Mouse (Mus musculus) limb, embryonic 15.5 days (tissue): Measurements from ENCODE around the gene Rin1. TPM values are rescaled to one million over a fixed set of nuclear protein-coding genes. Genes with fewer than 3 reads are reported as not detected.
"Not testable (repeated sequence)": the region's sequence is repeated elsewhere in the genome, so short reads cannot be mapped to it uniquely, and the experiment has no call there.

Source experiments
- ATAC-seq: fragments of 200-750 bp; cut with Nextera tagmentation; 2 replicates; pipeline ENCODE4 v1.8.0; 2017; ENCODE audit warnings: low read depth, moderate TSS enrichment; ENCODE audit not compliant: insufficient number of reproducible peaks, low FRiP score, low TSS enrichment
- H3K27ac ChIP-seq: fragments of 300-500 bp; sonication (generic); 2 replicates; pipeline ENCODE4 v1.5.1; 2015; ENCODE audit warnings: moderate library complexity, mild to moderate bottlenecking, inconsistent platforms
- H3K27me3 ChIP-seq: fragments of 300-500 bp; sonication (generic); 2 replicates; pipeline ENCODE4 v1.6.1; 2015; ENCODE audit warnings: inconsistent platforms
- H3K36me3 ChIP-seq: fragments of 300-500 bp; sonication (generic); 2 replicates; pipeline ENCODE4 v1.6.1; 2015; ENCODE audit warnings: inconsistent platforms
- H3K4me1 ChIP-seq: fragments of 300-500 bp; sonication (generic); 2 replicates; pipeline ENCODE4 v1.6.1; 2015; ENCODE audit warnings: inconsistent platforms
- H3K4me2 ChIP-seq: fragments of 300-500 bp; sonication (generic); 2 replicates; pipeline ENCODE4 v1.6.1; 2015; ENCODE audit warnings: mild to moderate bottlenecking, inconsistent platforms
- H3K4me3 ChIP-seq: fragments of 300-500 bp; sonication (generic); 2 replicates; pipeline ENCODE4 v1.5.1; 2015; ENCODE audit warnings: mild to moderate bottlenecking, inconsistent platforms
- H3K9ac ChIP-seq: fragments of 300-500 bp; sonication (generic); 2 replicates; pipeline ENCODE4 v1.6.1; 2015; ENCODE audit warnings: inconsistent platforms
- H3K9me3 ChIP-seq: fragments of 300-500 bp; sonication (generic); 2 replicates; pipeline ENCODE4 v1.6.1; 2016; ENCODE audit warnings: inconsistent platforms
- WGBS: fragments of 180-500 bp; shearing (Covaris S2); methylation state at CpG from one replicate; pipeline ENCODE4 v1.1.7; 2015; 5-methylcytosine and 5-hydroxymethylcytosine counted together
- polyA plus RNA-seq: library from polyadenylated mRNA; unstranded; fragments of >200 nt; fragmentation: Nextera tagmentation; extraction: Ambion mirVana; gene quantifications from 2 replicates; pipeline ENCODE4 v1.2.1, GENCODE M21; 2015

The Rin1 gene
- polyA plus RNA-seq, 1 experiment from 2014 or later, result 3.2 TPM

DNA sequence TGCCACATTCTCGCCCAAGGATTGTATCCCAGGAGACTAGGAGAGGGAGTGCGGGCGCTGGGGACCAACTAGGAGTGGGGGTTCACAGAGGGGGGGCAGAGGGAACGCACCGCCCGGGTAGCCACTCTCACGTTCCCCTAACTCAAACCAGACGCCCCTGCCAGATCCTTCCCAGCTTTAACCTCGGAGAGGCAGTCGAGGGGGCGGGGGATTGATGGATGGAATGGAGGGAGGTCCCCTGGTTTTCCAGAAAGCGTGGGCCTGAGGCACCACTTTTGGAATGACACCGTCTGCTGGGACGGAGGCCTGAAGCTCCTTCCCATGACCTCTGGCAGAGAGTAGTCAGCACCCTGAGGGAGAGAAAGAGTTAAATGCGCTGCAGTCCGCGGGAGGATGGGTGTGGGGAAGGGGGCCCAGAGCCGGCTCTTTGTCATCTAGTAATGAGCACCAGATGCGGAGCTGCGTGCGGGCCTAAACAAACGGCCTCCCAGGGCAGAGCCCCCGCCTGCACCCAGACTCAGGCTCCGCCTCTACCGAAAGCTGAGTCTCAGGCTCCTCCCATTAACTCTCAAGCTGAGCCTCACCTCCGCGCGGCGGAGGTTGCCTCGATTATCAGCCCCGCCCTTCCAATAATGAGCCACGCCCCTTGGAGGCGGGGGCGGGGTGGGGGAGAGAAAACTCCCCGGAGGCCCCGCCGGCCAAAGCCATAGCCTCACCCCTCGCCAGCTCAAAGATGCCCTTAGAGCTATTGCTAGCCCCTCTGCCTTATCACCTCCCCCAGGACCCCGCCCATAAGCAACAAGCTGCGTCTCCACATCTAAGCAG lies 21.5 kb downstream of the Rin1 start:
- Histone ChIP-seq H3K9ac (peak overlapping the region; percentile 28; the same call in 1 of the 2 replicates), H3K27ac (peak overlapping the region; percentile 96), H3K27me3 (peaks cover 6% of the 10 kb centered on the region; the same call in 1 of the 2 replicates), H3K4me2 (peak overlapping the region; percentile 91), H3K4me1 (peaks cover 63% of the 10 kb centered on the region), H3K4me3 (peak overlapping the region; percentile 67), H3K9me3 (no peaks in the 10 kb centered on the region), H3K36me3 (no peaks in the 10 kb centered on the region)
- WGBS, result under 1% methylated on average over 40 of the region's 40 CpGs
- peak; percentile 86 for ATAC-seq

DNA sequence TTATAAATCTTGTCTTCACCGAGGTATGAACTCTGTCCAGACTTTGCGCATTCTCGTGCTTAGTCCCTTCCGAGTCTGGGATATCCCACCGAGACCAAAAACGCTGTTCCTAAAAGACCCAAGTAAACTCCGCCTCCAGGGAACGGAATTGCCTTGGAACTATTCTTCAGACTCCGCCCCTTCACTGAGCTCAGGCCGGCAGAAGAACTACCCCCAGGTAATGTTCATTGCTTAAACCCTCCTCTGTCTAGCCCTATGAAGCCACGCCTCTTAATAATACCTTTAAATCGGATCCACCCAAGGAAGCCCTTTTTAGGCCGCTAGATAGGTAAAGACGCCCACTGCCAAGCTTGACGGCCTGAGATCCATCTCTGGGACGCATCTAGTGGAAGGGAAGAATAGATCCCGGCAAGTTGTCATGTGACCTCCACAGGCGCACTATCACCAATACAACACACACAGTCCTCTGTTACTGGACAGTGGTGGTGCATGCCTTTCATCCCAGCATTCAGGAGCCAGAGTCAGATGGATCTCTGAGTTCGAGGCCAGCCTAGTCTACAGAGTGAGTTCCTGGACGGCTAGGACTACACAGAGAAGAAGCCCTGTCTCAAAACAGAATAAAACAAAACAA lies 22.2 kb downstream of the Rin1 start:
- Histone ChIP-seq H3K9me3 (no peaks in the 10 kb centered on the region), H3K27me3 (peaks cover 6% of the 10 kb centered on the region; the same call in 1 of the 2 replicates), H3K27ac (peak overlapping the region; percentile 96), H3K36me3 (no peaks in the 10 kb centered on the region), H3K4me2 (peak overlapping the region; percentile 91), H3K4me1 (peaks cover 56% of the 10 kb centered on the region), H3K9ac (no peak overlapping the region), H3K4me3 (peak overlapping the region; percentile 67)
- no peak for ATAC-seq
- 2% methylated on average over 20 of the region's 20 CpGs for WGBS

DNA sequence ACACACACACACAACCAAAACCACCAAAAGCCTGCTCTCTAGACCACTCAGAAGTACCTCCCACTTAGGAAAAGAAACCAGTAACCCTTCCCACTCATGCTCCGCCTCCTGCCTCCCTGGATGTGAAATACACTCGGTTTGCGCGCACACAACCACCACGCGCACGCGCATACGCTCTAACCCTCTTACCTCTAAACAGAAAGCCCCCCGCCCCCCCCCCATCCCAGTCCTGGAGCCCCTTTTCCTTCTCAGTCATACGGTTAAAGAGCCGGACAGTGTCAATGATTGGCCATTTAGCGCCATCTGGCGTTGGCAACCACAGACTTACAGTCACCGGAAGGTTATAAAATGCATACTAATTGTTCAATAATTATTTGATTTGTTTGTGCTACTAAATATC lies 22.7 kb downstream of the Rin1 start:
- Histone ChIP-seq H3K27ac (peak overlapping the region; percentile 96), H3K27me3 (peaks cover 5% of the 10 kb centered on the region; the same call in 1 of the 2 replicates), H3K4me1 (peaks cover 50% of the 10 kb centered on the region), H3K4me3 (peak overlapping the region; percentile 67), H3K9ac (no peak overlapping the region), H3K9me3 (no peaks in the 10 kb centered on the region), H3K36me3 (no peaks in the 10 kb centered on the region), H3K4me2 (peak overlapping the region; percentile 91)
- WGBS, result under 1% methylated on average over 15 of the region's 15 CpGs
- peak; percentile 19; the same call in 1 of the 2 replicates for ATAC-seq

DNA sequence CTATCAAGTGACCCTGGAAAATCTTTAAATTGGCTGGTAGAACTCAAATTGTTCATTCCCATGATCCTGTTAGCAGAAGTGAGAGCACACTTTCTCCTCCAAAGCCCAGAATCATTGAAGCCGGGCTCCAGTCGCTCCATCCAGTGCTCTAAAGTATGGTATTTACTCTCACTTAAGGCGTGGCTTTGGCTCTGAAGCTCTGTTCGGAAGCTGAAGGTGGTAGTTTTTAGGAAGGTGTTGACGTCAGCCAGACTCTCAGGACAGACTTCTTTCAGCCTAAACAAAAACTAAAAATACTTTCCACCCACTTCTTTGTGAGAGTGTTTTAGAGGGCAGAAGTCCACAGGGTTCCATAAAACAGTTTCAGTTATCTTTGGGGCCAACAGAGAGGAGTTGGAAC lies 23.2 kb downstream of the Rin1 start:
- Histone ChIP-seq H3K4me3 (no peak overlapping the region), H3K4me1 (peaks cover 46% of the 10 kb centered on the region), H3K4me2 (0 out of 2 replicates have a peak overlapping the region, but pooled peaks have one; percentile 91), H3K9me3 (no peaks in the 10 kb centered on the region), H3K36me3 (no peaks in the 10 kb centered on the region), H3K27me3 (0 out of 2 replicates have a peak, but pooled peaks cover 3% of the 10 kb centered on the region), H3K27ac (peak overlapping the region; percentile 63), H3K9ac (no peak overlapping the region)
- ATAC-seq, result no peak
- 33% methylated on average over 5 of the region's 5 CpGs for WGBS

DNA sequence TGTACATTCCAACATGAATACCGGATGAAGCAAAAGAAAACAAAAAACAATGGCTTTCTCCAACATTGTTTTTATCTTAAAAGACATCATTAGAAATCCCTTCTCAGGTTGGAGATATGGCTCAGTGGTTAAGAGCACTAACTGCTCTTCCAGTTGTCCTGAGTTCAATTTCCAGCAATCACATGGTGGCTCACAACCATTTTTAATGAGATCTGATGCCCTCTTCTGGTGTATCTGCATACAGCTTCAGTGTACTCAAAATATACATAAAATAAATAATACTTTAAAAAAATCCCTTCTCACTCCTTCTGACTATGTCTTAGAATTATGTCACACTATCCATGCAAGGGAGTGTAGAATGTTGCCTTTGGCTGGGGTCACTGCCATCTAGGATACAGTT lies 29.0 kb downstream of the Rin1 start:
- Histone ChIP-seq H3K9ac (no peak overlapping the region), H3K36me3 (no peaks in the 10 kb centered on the region), H3K27ac (no peak overlapping the region), H3K27me3 (peaks cover 46% of the 10 kb centered on the region), H3K9me3 (no peaks in the 10 kb centered on the region), H3K4me3 (no peak overlapping the region), H3K4me2 (no peak overlapping the region), H3K4me1 (no peaks in the 10 kb centered on the region)
- no peak for ATAC-seq
- 97% methylated on average over 1 of the region's 1 CpGs for WGBS

DNA sequence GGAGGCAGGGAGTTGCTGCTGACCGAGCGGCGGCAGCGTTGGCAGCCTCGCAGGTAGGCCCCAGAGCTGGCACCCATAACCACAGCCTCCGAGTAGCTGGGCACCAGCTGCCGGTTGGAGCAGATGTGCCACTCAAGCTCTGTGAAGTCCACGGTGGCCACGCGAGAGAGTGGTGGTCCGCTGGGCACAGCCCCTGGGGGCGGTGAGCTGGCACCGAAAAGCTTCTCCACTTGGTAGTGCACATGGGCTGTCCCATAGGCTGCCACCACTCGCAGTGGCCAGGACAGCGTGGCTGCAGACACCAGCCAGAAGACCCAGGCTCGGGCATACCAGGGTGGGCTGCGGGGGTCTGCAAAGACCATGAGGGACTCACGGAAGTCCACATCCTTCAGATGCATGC lies 31.7 kb downstream of the Rin1 start:
- Histone ChIP-seq H3K9ac (no peak overlapping the region), H3K4me3 (no peak overlapping the region)
- WGBS, result 58% methylated on average over 18 of the region's 18 CpGs

DNA sequence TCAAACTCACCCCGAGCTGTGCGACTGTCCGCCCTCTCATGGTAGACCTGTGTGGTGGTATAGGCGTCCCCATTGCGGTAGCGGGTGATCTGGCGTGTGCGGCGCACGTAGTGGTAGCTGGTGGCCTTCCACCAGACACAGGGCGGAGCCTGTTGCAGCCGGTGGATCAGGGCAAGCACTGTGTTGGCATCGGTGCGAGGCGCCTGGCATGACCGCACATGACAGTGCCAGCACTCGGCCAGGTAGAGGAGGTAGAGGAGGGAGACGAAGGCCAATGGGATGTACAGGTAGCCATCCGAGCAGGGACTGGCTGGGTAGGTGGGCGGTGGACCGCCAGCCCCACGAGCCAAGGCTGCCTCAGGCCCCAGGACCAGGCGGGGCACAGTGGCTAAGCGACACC lies 32.3 kb downstream of the Rin1 start:
- Histone ChIP-seq H3K36me3 (no peaks in the 10 kb centered on the region), H3K9me3 (no peaks in the 10 kb centered on the region), H3K4me1 (peaks cover 17% of the 10 kb centered on the region), H3K4me3 (no peak overlapping the region), H3K9ac (no peak overlapping the region), H3K4me2 (no peak overlapping the region), H3K27ac (no peak overlapping the region), H3K27me3 (peaks cover 70% of the 10 kb centered on the region)
- WGBS, result 67% methylated on average over 24 of the region's 24 CpGs
- ATAC-seq, result no peak

More for the DNA sequence above, 31.7 kb downstream of the Rin1 start:
- no peak overlapping the region for H3K4me2 ChIP-seq
- H3K27me3 ChIP-seq, result peaks cover 70% of the 10 kb centered on the region
- H3K27ac ChIP-seq, result no peak overlapping the region
- H3K9me3 ChIP-seq, result no peaks in the 10 kb centered on the region
- no peak for ATAC-seq
- H3K36me3 ChIP-seq, result no peaks in the 10 kb centered on the region
- peaks cover 13% of the 10 kb centered on the region for H3K4me1 ChIP-seq

DNA sequence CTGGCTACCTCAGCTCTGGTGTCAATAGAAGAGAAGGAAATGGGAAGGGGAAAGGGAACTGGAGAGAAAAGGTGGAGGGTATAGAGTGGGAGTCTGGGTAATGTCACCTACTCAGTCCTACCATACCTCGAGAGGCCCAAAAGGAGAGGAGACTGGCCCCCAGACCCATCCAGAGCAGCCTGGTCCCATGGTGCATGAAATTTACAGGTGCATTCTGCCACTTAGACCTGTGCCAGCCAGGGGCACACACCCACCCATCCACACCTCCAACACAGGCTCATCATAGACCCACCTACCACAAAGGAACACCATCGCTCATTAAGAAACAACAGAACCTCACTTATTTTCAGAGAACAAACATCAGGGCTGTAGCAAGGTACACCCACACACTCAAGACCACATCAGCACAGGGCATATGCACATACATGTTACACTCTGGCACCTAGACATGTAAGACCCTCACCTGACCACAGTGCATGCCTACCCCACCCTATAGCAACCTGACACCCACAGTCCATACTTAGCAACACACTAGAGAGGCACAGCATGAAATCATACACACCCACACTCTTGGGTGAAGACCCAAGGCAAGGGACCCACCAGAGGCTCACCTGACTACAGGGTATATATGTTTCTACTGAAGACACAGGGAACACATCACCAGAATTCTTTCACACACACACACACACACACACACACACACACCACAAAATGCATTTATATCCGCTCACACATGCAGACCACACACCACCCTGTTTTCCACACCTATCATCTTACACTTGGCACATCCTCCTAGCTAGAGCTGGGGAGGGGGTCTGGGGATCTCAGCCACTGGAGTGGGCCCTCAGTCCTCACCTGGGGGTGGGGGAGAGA lies 33.9 kb downstream of the Rin1 start:
- Histone ChIP-seq H3K27me3 (peaks cover 70% of the 10 kb centered on the region), H3K9me3 (no peaks in the 10 kb centered on the region), H3K27ac (no peak overlapping the region), H3K9ac (no peak overlapping the region), H3K36me3 (no peaks in the 10 kb centered on the region), H3K4me2 (0 out of 2 replicates have a peak overlapping the region, but pooled peaks have one; percentile 77), H3K4me1 (peaks cover 23% of the 10 kb centered on the region), H3K4me3 (peak overlapping the region; percentile 45; the same call in 1 of the 2 replicates)
- ATAC-seq, result no peak
- 59% methylated on average over 3 of the region's 3 CpGs for WGBS

DNA sequence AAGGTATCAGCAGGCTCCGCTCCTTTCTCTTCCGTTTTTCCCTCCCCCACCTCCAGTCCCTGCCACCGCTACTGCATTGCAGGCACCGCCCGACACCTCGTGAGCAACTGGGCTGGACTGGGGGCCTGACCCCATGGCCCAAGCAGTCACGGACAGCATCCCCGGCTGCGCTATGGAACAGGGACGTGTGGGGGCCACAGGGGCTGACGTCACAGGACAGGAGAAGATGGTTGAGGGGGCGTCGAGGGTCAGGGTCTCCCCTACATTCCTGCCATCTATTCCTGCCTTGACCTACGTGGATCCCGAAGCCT lies 34.5 kb downstream of the Rin1 start:
- Histone ChIP-seq H3K27me3 (peaks cover 69% of the 10 kb centered on the region), H3K4me1 (peaks cover 29% of the 10 kb centered on the region), H3K4me2 (peak overlapping the region; percentile 77), H3K9me3 (no peaks in the 10 kb centered on the region), H3K27ac (no peak overlapping the region), H3K36me3 (no peaks in the 10 kb centered on the region; the same call in 1 of the 2 replicates), H3K4me3 (peak overlapping the region; percentile 45), H3K9ac (no peak overlapping the region)
- ATAC-seq, result no peak
- 6% methylated on average over 15 of the region's 15 CpGs for WGBS

DNA sequence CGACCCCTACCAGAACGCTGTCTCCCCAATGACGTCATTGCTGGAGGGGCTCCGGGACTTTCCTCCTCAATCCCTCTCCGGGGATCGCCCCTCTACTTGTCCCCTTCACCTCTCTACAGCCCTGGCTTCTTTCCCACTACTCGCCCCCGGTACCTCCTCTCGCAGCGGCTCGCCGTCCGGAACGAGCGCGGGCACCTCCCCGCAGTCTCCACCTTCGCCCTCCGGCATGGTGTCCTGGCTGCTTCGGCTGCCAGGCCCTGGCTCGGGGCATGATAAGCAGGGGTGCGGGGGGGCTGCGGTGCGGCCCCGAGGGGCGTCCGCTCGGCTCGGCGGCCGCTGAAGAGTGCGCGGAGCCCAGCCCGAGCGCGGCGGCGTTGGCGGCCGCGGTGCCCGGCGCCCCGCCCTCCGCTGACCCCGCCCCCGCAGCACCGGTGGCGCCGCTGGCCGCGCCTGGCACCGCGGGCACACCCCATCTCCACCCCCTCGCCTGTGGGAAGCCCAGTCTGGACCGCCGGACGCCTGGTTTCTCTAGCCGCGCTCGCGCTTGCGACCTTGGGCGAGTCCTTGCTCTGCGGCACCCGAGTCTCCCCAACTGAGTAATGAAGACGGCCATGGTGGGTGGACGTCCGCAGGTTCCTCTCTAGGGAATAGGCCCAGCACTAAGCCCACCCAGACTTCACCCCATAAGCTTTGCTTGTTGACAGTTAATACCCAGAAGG lies 35.0 kb downstream of the Rin1 start, which contains the start of gene Tmem151a:
TSS of gene Tmem151a (minus strand) at position 387 of the 719 bp plus-strand sequence.
- Histone ChIP-seq H3K9me3 (no peaks in the 10 kb centered on the region), H3K27ac (no peak within 1 kb of the TSS), H3K27me3 (peaks cover 63% of the 10 kb centered on the region), H3K36me3 (peaks cover 1% of the 10 kb centered on the region), H3K9ac (no peak within 1 kb of the TSS), H3K4me1 (peaks cover 29% of the 10 kb centered on the region), H3K4me3 (peak within 1 kb of the TSS; percentile 45), H3K4me2 (peak within 1 kb of the TSS; percentile 77)
- WGBS, result under 1% methylated on average over 64 of the region's 69 CpGs
- ATAC-seq, result no peak

DNA sequence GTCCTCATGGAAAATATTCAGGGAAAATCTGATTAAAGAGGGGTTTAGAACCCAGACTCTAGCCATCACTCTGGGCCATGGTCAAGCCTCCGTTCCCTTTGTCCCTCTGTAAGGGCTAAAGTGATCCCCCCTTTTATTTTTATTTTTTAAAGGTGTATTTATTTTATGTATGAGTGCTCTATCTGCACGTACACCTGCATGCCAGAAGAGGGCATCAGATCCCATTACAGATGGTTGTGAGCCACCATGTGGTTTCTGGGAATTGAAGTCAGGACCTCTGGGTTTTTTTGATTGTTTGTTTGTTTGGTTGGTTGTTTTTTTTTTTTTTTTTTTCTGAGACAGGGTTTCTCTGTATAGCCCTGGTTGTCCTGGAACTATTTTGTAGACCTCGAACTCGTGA lies 36.3 kb downstream of the Rin1 start:
- H3K9ac ChIP-seq, ATAC-seq, H3K4me2 ChIP-seq, H3K4me3 ChIP-seq, H3K9me3 ChIP-seq, H3K27ac ChIP-seq: not testable (repeated sequence)
- Histone ChIP-seq H3K4me1 (peaks cover 29% of the 10 kb centered on the region), H3K36me3 (peaks cover 13% of the 10 kb centered on the region), H3K27me3 (peaks cover 51% of the 10 kb centered on the region)
- 52% methylated on average over 4 of the region's 4 CpGs for WGBS
